Mouse (Mus musculus): ENCODE measurements around the gene Stum.

Stum gene

GRCm38 (mm10) chr1:180386951-180387749 lies 96.2 kb downstream of the Stum start:
- DNase-seq (ENCODE audit: low read depth, low spot score): peak; percentile 94

DNA sequence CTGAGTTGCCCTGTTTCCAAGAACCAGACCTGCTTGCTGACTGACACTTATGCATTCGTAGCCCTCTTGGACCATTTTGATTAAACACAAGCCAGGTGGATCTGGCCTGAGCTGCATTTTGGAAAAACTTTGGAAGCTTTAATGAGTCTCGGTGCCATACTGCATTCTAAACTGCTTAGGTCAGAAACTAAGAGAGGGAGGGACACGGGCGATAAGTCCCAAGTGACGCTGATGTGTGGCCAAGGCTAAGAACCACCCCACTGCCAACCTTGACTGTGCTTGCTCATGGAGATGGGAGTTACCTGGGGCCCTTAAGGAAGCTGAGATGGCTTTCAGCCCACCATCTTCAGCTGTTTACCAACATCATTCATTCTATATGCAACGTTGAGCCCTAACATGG lies 98.0 kb downstream of the Stum start:
- DNase-seq (ENCODE audit: low read depth, low spot score): no peak

- DNase-seq (ENCODE audit: low read depth, low spot score): peak; percentile 11
These were observed 98.8 kb downstream of the Stum start for GRCm38 (mm10) chr1:180384486-180384885.

DNA sequence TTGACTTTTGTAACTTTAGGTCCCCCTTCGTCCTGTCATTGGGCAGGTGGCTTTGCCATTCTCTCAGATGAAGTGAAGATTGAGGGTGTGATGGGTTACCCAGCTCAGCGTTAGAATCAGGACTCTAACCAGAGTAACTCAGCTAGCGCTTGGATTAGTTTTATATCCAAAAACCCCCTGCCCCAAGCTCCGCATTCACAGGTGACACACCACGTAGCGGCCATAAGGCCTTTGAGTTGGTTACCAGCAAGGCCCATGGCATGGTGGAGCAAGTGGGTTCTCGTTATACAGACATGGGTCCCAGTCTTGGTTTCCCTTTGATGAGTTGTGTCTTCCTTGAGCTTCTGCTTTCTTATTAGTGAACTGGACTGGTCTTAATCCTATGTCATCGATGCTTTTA lies 99.4 kb downstream of the Stum start:
- DNase-seq (ENCODE audit: low read depth, low spot score): no peak

All from WW6 (cell line).